Mouse (Mus musculus) liver, postnatal 0 days (tissue): ENCODE results near the gene Rasgef1a. TPM values are rescaled to one million over a fixed set of nuclear protein-coding genes. Genes with fewer than 3 reads are reported as not detected.

Experiments used
- ATAC-seq: fragments of 200-750 bp; cut with Nextera tagmentation; 2 replicates; pipeline ENCODE4 v1.8.0; 2017; ENCODE audit warnings: mild to moderate bottlenecking, moderate library complexity
- DNase-seq: peaks from one replicate; pipeline ENCODE4 v3.0.0-alpha.2; 2016
- H3K27ac ChIP-seq: fragments of 300-500 bp; sonication (generic); 2 replicates; pipeline ENCODE4 v1.5.1; 2014; ENCODE audit warnings: antibody characterized with exemption, moderate library complexity, mild to moderate bottlenecking, low read depth
- H3K27me3 ChIP-seq: fragments of 300-500 bp; sonication (generic); 2 replicates; pipeline ENCODE4 v1.6.1; 2014; ENCODE audit warnings: low read length, control low read depth, mixed read lengths; ENCODE audit not compliant: insufficient read depth
- H3K36me3 ChIP-seq: fragments of 300-500 bp; sonication (generic); replicated peaks from 2 replicates; pipeline ENCODE4 v1.6.1; 2014; ENCODE audit warnings: mild to moderate bottlenecking, control low read depth, low read length, moderate library complexity, mixed read lengths; ENCODE audit not compliant: insufficient read depth
- H3K4me1 ChIP-seq: fragments of 300-500 bp; sonication (generic); 2 replicates; pipeline ENCODE4 v1.6.1; 2014; ENCODE audit warnings: antibody characterized with exemption, mild to moderate bottlenecking, control low read depth; ENCODE audit not compliant: insufficient read depth
- H3K4me2 ChIP-seq: fragments of 300-500 bp; sonication (generic); 2 replicates; pipeline ENCODE4 v1.6.1; 2014; ENCODE audit warnings: low read depth, mild to moderate bottlenecking, low read length, moderate library complexity, mixed read lengths
- H3K4me3 ChIP-seq: fragments of 300-500 bp; sonication (generic); 2 replicates; pipeline ENCODE4 v1.5.1; 2014; ENCODE audit warnings: low read depth, low read length
- H3K9ac ChIP-seq: fragments of 300-500 bp; sonication (generic); replicated peaks from 2 replicates; pipeline ENCODE4 v1.6.1; 2014; ENCODE audit warnings: mild to moderate bottlenecking, moderate library complexity
- H3K9me3 ChIP-seq: fragments of 300-500 bp; sonication (generic); 2 replicates; pipeline ENCODE4 v1.6.1; 2016; ENCODE audit warnings: mild to moderate bottlenecking, control low read depth, low read length, mixed read lengths
- CTCF ChIP-seq: sonication (generic); IDR thresholded peaks from 2 replicates; pipeline ENCODE4 v1.5.1; 2016; ENCODE audit warnings: antibody characterized with exemption, low read depth
- EP300 ChIP-seq: IDR thresholded peaks from 2 replicates; pipeline ENCODE4 v1.6.1; 2016; ENCODE audit warnings: antibody characterized with exemption, low read depth, mild to moderate bottlenecking
- WGBS: fragments of 180-500 bp; shearing (Covaris S2); extraction: QIAGEN DNeasy Blood & Tissue Kit; methylation state at CpG from one replicate; pipeline ENCODE4 v1.1.7; 2014; ENCODE audit not compliant: insufficient replicate concordance; 5-methylcytosine and 5-hydroxymethylcytosine counted together
- microRNA-seq: library from miRNA; unstranded; fragments of <30 nt; microRNA quantifications from one replicate; pipeline ENCODE4, GENCODE M21; 2016
- polyA plus RNA-seq: library from polyadenylated mRNA; unstranded; fragments of >200 nt; fragmentation: Nextera tagmentation; extraction: Ambion mirVana; gene quantifications from 2 replicates; pipeline ENCODE4 v1.2.1, GENCODE M21; 2015

Gene Rasgef1a
- polyA plus RNA-seq, 1 experiment from 2014 or later = 0.11 TPM

DNA sequence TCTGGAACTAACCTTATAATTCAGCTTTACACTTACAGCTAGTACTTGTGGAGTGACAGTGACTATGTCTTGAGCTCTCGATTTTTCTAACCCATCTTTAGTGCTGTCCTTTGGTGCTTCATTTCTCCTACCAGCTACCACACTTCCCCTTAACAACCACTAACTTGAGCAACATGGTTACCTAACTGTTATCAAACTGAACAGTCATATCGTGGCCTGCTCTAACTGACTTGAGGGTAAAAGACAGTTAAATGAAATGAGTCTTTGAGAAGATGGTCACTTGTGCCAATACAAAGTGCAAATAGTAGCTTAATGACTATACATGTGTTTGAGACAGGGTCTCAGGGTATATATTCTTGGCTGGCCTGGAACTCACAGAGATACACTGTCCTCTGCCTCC is 125.9 kb downstream of the Rasgef1a start:
- no peak for TF ChIP-seq CTCF
- TF ChIP-seq EP300 = no peak
- no peak overlapping the region for H3K27ac ChIP-seq
- peak overlapping the region; percentile 81 for H3K4me2 ChIP-seq

DNA sequence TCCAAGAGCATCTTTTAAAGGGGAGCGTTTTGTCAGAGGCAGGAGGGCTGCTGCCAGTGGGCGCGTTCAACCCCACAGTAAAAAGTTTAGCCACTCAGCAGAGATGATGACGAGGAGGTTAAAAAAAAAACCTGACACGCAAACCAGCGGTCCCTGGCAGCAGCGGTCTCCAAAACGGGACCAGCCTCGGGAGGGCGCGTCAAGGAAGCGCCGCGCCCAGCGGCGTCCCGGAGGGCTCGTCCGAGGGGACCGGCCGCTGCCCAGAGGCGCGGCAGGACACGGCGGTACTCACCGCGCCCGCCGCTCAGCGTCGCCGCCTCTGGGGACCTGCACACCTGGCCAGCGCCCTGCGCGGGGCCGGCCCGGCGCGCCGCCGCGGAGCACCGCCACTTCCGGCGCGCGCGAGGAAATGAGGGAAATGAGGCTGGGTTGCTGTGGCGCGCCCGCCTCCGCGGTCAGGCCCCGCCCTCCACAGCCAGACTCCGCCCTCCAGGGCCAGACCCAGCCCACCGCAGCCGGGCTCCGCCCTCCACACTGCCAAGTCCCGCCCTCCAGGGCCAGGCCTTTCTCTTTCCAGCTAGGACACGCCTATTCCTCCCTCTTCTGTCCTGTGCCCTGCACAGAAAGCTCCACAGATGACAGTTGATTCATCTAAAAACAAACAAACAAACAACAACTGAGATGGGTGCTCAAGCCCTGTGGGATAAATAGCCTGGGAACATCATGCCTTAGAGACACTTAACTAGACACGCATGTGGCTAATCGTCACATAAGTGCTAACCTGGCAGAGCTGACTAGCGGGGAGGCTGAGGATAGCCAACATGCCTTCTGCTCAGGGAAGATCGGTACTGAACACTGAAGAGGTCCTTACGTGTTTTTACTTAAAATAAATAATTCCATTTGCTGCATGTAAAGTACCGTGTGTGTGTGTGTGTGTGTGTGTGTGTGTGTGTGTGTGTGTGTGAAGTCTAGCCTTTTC is 127.8 kb downstream of the Rasgef1a start, which contains the start of gene Csgalnact2:
Gene Csgalnact2 (minus strand): TSS at position 410 of the 979 bp plus-strand sequence.
- WGBS = 6% methylated on average over 61 of the region's 66 CpGs
- ATAC-seq = peak; percentile 99

More for the DNA sequence above, 125.9 kb downstream of the Rasgef1a start:
- DNase-seq (no peak), ATAC-seq (no peak)
- H3K4me3 ChIP-seq = 0 out of 2 replicates have a peak overlapping the region, but pooled peaks have one; percentile 81
- no peaks in the 10 kb centered on the region for H3K27me3 ChIP-seq
- no peaks in the 10 kb centered on the region for H3K9me3 ChIP-seq
- peaks cover 5% of the 10 kb centered on the region for H3K4me1 ChIP-seq
- whole genome bisulfite sequencing = 32% methylated on average over 2 of the region's 2 CpGs
- H3K9ac ChIP-seq = no peak overlapping the region
- H3K36me3 ChIP-seq = no peaks in the 10 kb centered on the region

DNA sequence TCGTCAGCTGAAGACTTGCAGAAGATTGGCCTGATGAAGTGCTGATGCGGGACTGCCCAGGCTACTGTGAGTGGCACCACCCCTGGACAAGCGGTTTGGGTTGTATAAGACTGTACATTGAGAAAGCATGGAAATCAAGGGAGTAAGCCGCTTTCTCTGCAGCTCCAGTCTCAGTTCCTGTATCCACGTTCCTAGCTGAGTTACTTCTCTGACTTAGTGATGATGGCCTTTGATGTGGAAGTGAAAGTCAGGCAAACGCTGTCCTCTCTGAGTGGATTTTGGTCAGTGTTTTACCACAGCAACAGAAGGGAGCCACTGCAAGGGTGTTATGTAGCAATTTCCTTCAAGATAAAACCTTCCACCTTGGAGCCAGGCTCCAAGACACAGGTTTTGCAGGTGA is 129.7 kb downstream of the Rasgef1a start:
- H3K36me3 ChIP-seq = no peaks in the 10 kb centered on the region
- no peak overlapping the region for H3K27ac ChIP-seq
- H3K9me3 ChIP-seq = peaks cover 7% of the 10 kb centered on the region; the same call in 1 of the 2 replicates
- H3K9ac ChIP-seq = no peak overlapping the region
- H3K4me1 ChIP-seq = no peaks in the 10 kb centered on the region; the same call in 1 of the 2 replicates
- H3K27me3 ChIP-seq = no peaks in the 10 kb centered on the region
- DNase-seq (no peak), ATAC-seq (no peak)
- no peak overlapping the region for H3K4me2 ChIP-seq
- WGBS = 58% methylated on average over 6 of the region's 6 CpGs
- TF ChIP-seq EP300 (no peak), CTCF (no peak)
- no peak overlapping the region for H3K4me3 ChIP-seq

More for the DNA sequence above, 127.8 kb downstream of the Rasgef1a start, which contains the start of gene Csgalnact2:
- Histone ChIP-seq H3K9me3 (peaks cover 2% of the 10 kb centered on the region; the same call in 1 of the 2 replicates), H3K4me3 (peak within 1 kb of the TSS; percentile 81), H3K27ac (peak within 1 kb of the TSS; percentile 79), H3K9ac (peak within 1 kb of the TSS; percentile 73), H3K36me3 (no peaks in the 10 kb centered on the region), H3K4me1 (peaks cover 5% of the 10 kb centered on the region), H3K27me3 (no peaks in the 10 kb centered on the region), H3K4me2 (peak within 1 kb of the TSS; percentile 81)
- TF ChIP-seq EP300 (no peak), CTCF (no peak)
- DNase-seq = peak; percentile 98

Small RNA genes within 50 kb of the gene (microRNA-seq; reads per million reads assigned to microRNA genes)
- not detected for gene Mir7044

Other genes with a start within 250 kb of the Rasgef1a start
- 25.4 and 25.7 TPM in 2 replicates for gene Zfp637, start 170.3 kb upstream of the Rasgef1a start, polyA plus RNA-seq
- gene Zfp239, start 149.3 kb upstream of the Rasgef1a start, polyA plus RNA-seq = 0.86 and 1.1 TPM in 2 replicates
- 264 and 270 TPM in 2 replicates for gene Hnrnpf, start 111.1 kb upstream of the Rasgef1a start, polyA plus RNA-seq
- 0.20 TPM in 1 of 2 replicates, not detected in the other for gene Fxyd4, start 73.7 kb upstream of the Rasgef1a start, polyA plus RNA-seq
- gene Csgalnact2, start 127.7 kb downstream of the Rasgef1a start, polyA plus RNA-seq = 6.1 and 6.3 TPM in 2 replicates
- gene Ret, start 186.3 kb downstream of the Rasgef1a start, polyA plus RNA-seq = 0.05 TPM in 1 of 2 replicates, not detected in the other